Mouse (Mus musculus): ENCODE data around the gene Mbnl2. TPM values are rescaled to one million over a fixed set of nuclear protein-coding genes. Genes with fewer than 3 reads are reported as not detected.

The Mbnl2 gene
- total and polyA plus RNA-seq, 3 experiments, result 23.8 to 28.9 (median 23.9) TPM

- no peak for TF ChIP-seq MYC (IDR thresholded peaks at IDR 0.05; ENCODE audit: low read depth, low read length)
- TF ChIP-seq TCF12 (IDR thresholded peaks at IDR 0.05; ENCODE audit: low read depth, low read length), result no peak
- no peak for TF ChIP-seq BHLHE40 (IDR thresholded peaks at IDR 0.05; ENCODE audit: low read depth, low read length)
- TF ChIP-seq MXI1 (IDR thresholded peaks at IDR 0.05; ENCODE audit: low read depth, low read length), result no peak
- TF ChIP-seq POLR2A (IDR thresholded peaks at IDR 0.05; ENCODE audit: low read depth, low read length), result no peak
- no peak; the same call in 1 of the 2 replicates for TF ChIP-seq JUND (conservative IDR thresholded peaks at IDR 0.05; ENCODE audit: low read depth, low read length)
- no peak for TF ChIP-seq EP300 (IDR thresholded peaks at IDR 0.05; ENCODE audit: low read length)
- no peak for TF ChIP-seq ZNF384 (IDR thresholded peaks at IDR 0.05; ENCODE audit: low read depth, low read length)
- no peak for TF ChIP-seq SIN3A (IDR thresholded peaks at IDR 0.05; ENCODE audit: low read length)
Observed at GRCm38 (mm10) chr14:120263380-120264135, 11.9 kb upstream of the Mbnl2 start (continued).

DNA sequence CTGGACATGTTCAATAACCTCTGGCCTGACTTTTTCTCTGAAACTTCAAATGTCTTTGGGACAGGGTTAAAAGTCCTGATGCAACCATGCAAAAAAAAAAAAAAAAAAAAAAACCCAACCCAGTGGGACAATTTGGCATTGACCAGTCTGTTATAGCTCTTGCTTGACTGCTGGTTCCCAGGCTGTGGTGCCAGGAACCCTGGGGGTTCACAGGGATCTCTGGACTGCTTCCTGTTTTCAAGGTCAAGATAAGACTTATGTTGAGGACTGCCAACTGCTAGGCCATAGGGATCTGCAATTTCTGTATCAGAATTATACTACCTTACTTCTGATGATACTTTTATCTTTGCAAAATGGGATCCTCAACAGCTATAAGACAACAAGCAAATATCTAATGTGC, 9.6 kb upstream of the Mbnl2 start:
- no peak for DNase-seq (ENCODE audit: extremely low read depth)
- Histone ChIP-seq H3K36me3 (replicated peaks in 1 of 2; ENCODE audit: control insufficient read depth in 1 of 2, insufficient read depth in 1 of 2, low read length in 1 of 2) (no peaks in the 10 kb centered on the region), H3K4me2 (ENCODE audit: insufficient read depth, low read depth, poor library complexity, severe bottlenecking) (no peak overlapping the region), H3K4me3 (replicated peaks in 1 of 3; ENCODE audit: low read depth in 2 of 3, low read length in 2 of 3, poor library complexity in 1 of 3) (no peak overlapping the region), H3K4me1 (ENCODE audit: control insufficient read depth in 1 of 2, insufficient read depth in 2 of 2) (peaks cover 0 to 6% of the 10 kb centered on the region in 2 experiments; a peak in 2 of 4 replicates), H3K9me3 (replicated peaks; ENCODE audit: low read length) (no peaks in the 10 kb centered on the region), H3K9ac (ENCODE audit: insufficient read depth, low read depth) (no peak overlapping the region), H3K27ac (ENCODE audit: insufficient read depth, low read depth) (no peak overlapping the region), H3K79me2 (replicated peaks; ENCODE audit: control insufficient read depth, extremely low read depth, insufficient read depth, poor library complexity, severe bottlenecking) (no peaks in the 10 kb centered on the region), H3K27me3 (replicated peaks) (no peaks in the 10 kb centered on the region)
- no peak for TF ChIP-seq TCF12 (IDR thresholded peaks at IDR 0.05; ENCODE audit: low read depth, low read length)
- no peak for TF ChIP-seq SIN3A (IDR thresholded peaks at IDR 0.05; ENCODE audit: low read length)
- no peak for TF ChIP-seq MAX (IDR thresholded peaks at IDR 0.05; ENCODE audit: low read length)
- no peak for TF ChIP-seq EP300 (IDR thresholded peaks at IDR 0.05; ENCODE audit: low read length)
- TF ChIP-seq PAX5 (IDR thresholded peaks at IDR 0.05; ENCODE audit: low read length), result no peak
- TF ChIP-seq MAZ (IDR thresholded peaks at IDR 0.05; ENCODE audit: low read depth, low read length), result no peak
- no peak for TF ChIP-seq UBTF (IDR thresholded peaks at IDR 0.05; ENCODE audit: low read depth, low read length)
- no peak for TF ChIP-seq NELFE (IDR thresholded peaks at IDR 0.05; ENCODE audit: low read depth, low read length)
- no peak for TF ChIP-seq HCFC1 (IDR thresholded peaks at IDR 0.05; ENCODE audit: low read depth, low read length)
- TF ChIP-seq ZNF384 (IDR thresholded peaks at IDR 0.05; ENCODE audit: low read depth, low read length), result no peak
- dilution Hi-C loops (cut with MboI; ENCODE audit: extremely low pct_ligation_motif_present, extremely low pct_unique_long_range_greater_than_20kb, low sequenced_read_pairs), result no loop called here
- in situ Hi-C loops (cut with MboI; ENCODE audit: low pct_ligation_motif_present, low pct_unique_long_range_greater_than_20kb, low sequenced_read_pairs), result no loop called here

- in situ Hi-C loops (cut with MboI; ENCODE audit: low pct_ligation_motif_present, low pct_unique_long_range_greater_than_20kb, low sequenced_read_pairs), result no loop called here
- Histone ChIP-seq H3K36me3 (replicated peaks in 1 of 2; ENCODE audit: control insufficient read depth in 1 of 2, insufficient read depth in 1 of 2, low read length in 1 of 2) (no peaks in the 10 kb centered on the region), H3K4me1 (ENCODE audit: control insufficient read depth in 1 of 2, insufficient read depth in 2 of 2) (peaks cover 2 to 12% of the 10 kb centered on the region in 2 experiments; a peak in 2 of 4 replicates), H3K79me2 (replicated peaks; ENCODE audit: control insufficient read depth, extremely low read depth, insufficient read depth, poor library complexity, severe bottlenecking) (no peaks in the 10 kb centered on the region), H3K27ac (ENCODE audit: insufficient read depth, low read depth) (no peak overlapping the region), H3K27me3 (replicated peaks) (no peaks in the 10 kb centered on the region), H3K4me2 (ENCODE audit: insufficient read depth, low read depth, poor library complexity, severe bottlenecking) (no peak overlapping the region), H3K9ac (ENCODE audit: insufficient read depth, low read depth) (no peak overlapping the region), H3K4me3 (replicated peaks in 1 of 3; ENCODE audit: low read depth in 2 of 3, low read length in 2 of 3, poor library complexity in 1 of 3) (no peak overlapping the region), H3K9me3 (replicated peaks; ENCODE audit: low read length) (no peaks in the 10 kb centered on the region)
- DNase-seq (ENCODE audit: extremely low read depth), result no peak
- TF ChIP-seq JUND (conservative IDR thresholded peaks at IDR 0.05; ENCODE audit: low read depth, low read length), result no peak
- dilution Hi-C loops (cut with MboI; ENCODE audit: extremely low pct_ligation_motif_present, extremely low pct_unique_long_range_greater_than_20kb, low sequenced_read_pairs), result no loop called here
Observed at GRCm38 (mm10) chr14:120267130-120267529, 8.3 kb upstream of the Mbnl2 start.

Data from CH12.LX (cell line).